Mouse (Mus musculus): ENCODE data around the gene Arhgef16. TPM values are rescaled to one million over a fixed set of nuclear protein-coding genes. Genes with fewer than 3 reads are reported as not detected.
A peak's percentile ranks its signal among the peaks of the same experiment; 100 is the strongest.

Arhgef16 gene
- polyA plus RNA-seq, 1 experiment from 2014 or later, result 4.5 TPM

- H3K4me3 ChIP-seq, result peak overlapping the region; percentile 37
- H3K9ac ChIP-seq, result peak overlapping the region; percentile 22; the same call in 1 of the 2 replicates
- WGBS (ENCODE audit: insufficient replicate concordance), result 7% methylated on average over 16 of the region's 19 CpGs
- no peaks in the 10 kb centered on the region for H3K36me3 ChIP-seq
- peak overlapping the region; percentile 70 for H3K4me2 ChIP-seq
- H3K9me3 ChIP-seq (replicated peaks), result no peaks in the 10 kb centered on the region
- no peak overlapping the region for H3K27ac ChIP-seq
- H3K4me1 ChIP-seq, result peaks cover 23% of the 10 kb centered on the region
- peaks cover 18% of the 10 kb centered on the region; the same call in 1 of the 2 replicates for H3K27me3 ChIP-seq (replicated peaks)
- ATAC-seq, result peak; percentile 81
These were observed 55.1 kb downstream of the Arhgef16 start for GRCm38 (mm10) chr4:154246115-154247040.

GRCm38 (mm10) chr4:154245342-154245741, 56.1 kb downstream of the Arhgef16 start:
- H3K4me1 ChIP-seq, result peaks cover 23% of the 10 kb centered on the region
- H3K4me3 ChIP-seq, result no peak overlapping the region
- H3K27me3 ChIP-seq (replicated peaks), result peaks cover 21% of the 10 kb centered on the region; the same call in 1 of the 2 replicates
- H3K27ac ChIP-seq, result no peak overlapping the region
- H3K9ac ChIP-seq, result no peak overlapping the region
- H3K9me3 ChIP-seq (replicated peaks), result no peaks in the 10 kb centered on the region
- no peaks in the 10 kb centered on the region for H3K36me3 ChIP-seq
- 62% methylated on average over 7 of the region's 7 CpGs for WGBS (ENCODE audit: insufficient replicate concordance)
- H3K4me2 ChIP-seq, result no peak overlapping the region
- ATAC-seq, result no peak

DNA sequence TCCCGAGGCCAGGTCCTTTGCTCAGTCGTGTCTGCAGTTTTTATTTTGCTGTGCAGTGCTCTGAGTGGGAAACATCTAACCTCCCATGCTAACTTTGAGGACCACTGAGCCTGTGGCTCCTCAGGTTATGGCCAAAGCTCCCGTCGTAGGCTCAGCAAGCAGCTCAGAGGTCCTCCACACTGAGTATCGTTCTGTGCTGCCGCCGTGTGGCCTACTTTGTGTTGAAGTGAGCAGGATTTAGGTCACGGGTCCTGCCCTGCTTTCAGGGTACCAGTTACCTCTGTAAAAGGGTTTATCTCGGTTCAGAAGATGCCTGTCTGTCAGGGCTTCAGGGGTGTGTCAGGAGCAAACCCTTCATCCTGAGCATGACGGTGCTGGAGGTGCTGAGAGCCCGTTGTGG, 60.9 kb downstream of the Arhgef16 start:
- H3K4me3 ChIP-seq, result no peak overlapping the region
- H3K27ac ChIP-seq, result no peak overlapping the region
- no peak overlapping the region for H3K4me2 ChIP-seq
- no peaks in the 10 kb centered on the region for H3K9me3 ChIP-seq (replicated peaks)
- no peaks in the 10 kb centered on the region for H3K36me3 ChIP-seq
- peaks cover 45% of the 10 kb centered on the region for H3K27me3 ChIP-seq (replicated peaks)
- 0 out of 2 replicates have a peak, but pooled peaks cover 6% of the 10 kb centered on the region for H3K4me1 ChIP-seq
- H3K9ac ChIP-seq, result no peak overlapping the region
- no peak for ATAC-seq
- 41% methylated on average over 11 of the region's 11 CpGs for WGBS (ENCODE audit: insufficient replicate concordance)

- WGBS (ENCODE audit: insufficient replicate concordance), result 73% methylated on average over 8 of the region's 8 CpGs
These were observed 62.3 kb downstream of the Arhgef16 start for GRCm38 (mm10) chr4:154239199-154239598.

GRCm38 (mm10) chr4:154237306-154237705, 64.2 kb downstream of the Arhgef16 start:
- 10% methylated on average over 9 of the region's 9 CpGs for WGBS (ENCODE audit: insufficient replicate concordance)
- H3K27ac ChIP-seq, result no peak overlapping the region
- H3K4me3 ChIP-seq, result no peak overlapping the region
- H3K36me3 ChIP-seq, result no peaks in the 10 kb centered on the region
- H3K9me3 ChIP-seq (replicated peaks), result no peaks in the 10 kb centered on the region
- H3K27me3 ChIP-seq (replicated peaks), result peaks cover 51% of the 10 kb centered on the region
- H3K9ac ChIP-seq, result no peak overlapping the region
- H3K4me1 ChIP-seq, result 0 out of 2 replicates have a peak, but pooled peaks cover 6% of the 10 kb centered on the region
- ATAC-seq, result no peak
- peak overlapping the region; percentile 28 for H3K4me2 ChIP-seq

More at GRCm38 (mm10) chr4:154239199-154239598, 62.3 kb downstream of the Arhgef16 start:
- no peak overlapping the region for H3K27ac ChIP-seq
- no peak for ATAC-seq
- no peaks in the 10 kb centered on the region for H3K9me3 ChIP-seq (replicated peaks)
- no peak overlapping the region for H3K4me3 ChIP-seq
- H3K9ac ChIP-seq, result no peak overlapping the region
- no peak overlapping the region for H3K4me2 ChIP-seq
- H3K27me3 ChIP-seq (replicated peaks), result peaks cover 48% of the 10 kb centered on the region
- H3K36me3 ChIP-seq, result no peaks in the 10 kb centered on the region
- 0 out of 2 replicates have a peak, but pooled peaks cover 6% of the 10 kb centered on the region for H3K4me1 ChIP-seq

- Histone ChIP-seq H3K27me3 (replicated peaks) (peaks cover 51% of the 10 kb centered on the region), H3K4me2 (no peak overlapping the region), H3K4me3 (no peak overlapping the region), H3K27ac (no peak overlapping the region), H3K4me1 (0 out of 2 replicates have a peak, but pooled peaks cover 6% of the 10 kb centered on the region), H3K9ac (no peak overlapping the region), H3K36me3 (no peaks in the 10 kb centered on the region), H3K9me3 (replicated peaks) (no peaks in the 10 kb centered on the region)
- no peak for ATAC-seq
- 21% methylated on average over 10 of the region's 10 CpGs for WGBS (ENCODE audit: insufficient replicate concordance)
These were observed 64.6 kb downstream of the Arhgef16 start for GRCm38 (mm10) chr4:154236893-154237292.

DNA sequence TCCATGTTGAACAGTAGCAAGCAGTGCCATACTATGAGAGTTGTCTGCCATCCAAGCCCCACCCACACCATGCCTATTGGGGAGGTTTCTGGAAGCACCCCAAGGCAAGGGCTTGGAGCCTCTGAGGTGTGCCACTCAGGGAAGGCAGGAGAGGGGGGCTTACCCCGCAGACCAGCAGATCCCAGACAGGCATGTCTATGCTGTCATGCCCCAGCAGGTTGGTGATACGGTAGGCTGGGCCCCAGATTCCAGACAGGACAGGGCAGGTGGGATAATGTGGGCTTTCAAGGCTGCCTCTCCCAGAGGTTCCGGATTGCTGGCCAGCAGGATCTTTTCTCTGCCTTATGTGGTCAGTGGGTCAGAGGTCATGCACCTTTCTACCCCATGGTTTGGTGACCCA, 65.5 kb downstream of the Arhgef16 start:
- 60% methylated on average over 3 of the region's 3 CpGs for WGBS (ENCODE audit: insufficient replicate concordance)
- no peaks in the 10 kb centered on the region for H3K36me3 ChIP-seq
- no peak overlapping the region for H3K9ac ChIP-seq
- H3K27me3 ChIP-seq (replicated peaks), result peaks cover 46% of the 10 kb centered on the region
- H3K27ac ChIP-seq, result no peak overlapping the region
- no peak overlapping the region for H3K4me3 ChIP-seq
- no peak for ATAC-seq
- no peaks in the 10 kb centered on the region for H3K9me3 ChIP-seq (replicated peaks)
- H3K4me2 ChIP-seq, result no peak overlapping the region
- H3K4me1 ChIP-seq, result 0 out of 2 replicates have a peak, but pooled peaks cover 6% of the 10 kb centered on the region

- 0 out of 2 replicates have a peak, but pooled peaks cover 1% of the 10 kb centered on the region for H3K4me1 ChIP-seq
- H3K4me2 ChIP-seq, result no peak overlapping the region
- no peak overlapping the region for H3K27ac ChIP-seq
- H3K9ac ChIP-seq, result no peak overlapping the region
- no peaks in the 10 kb centered on the region for H3K9me3 ChIP-seq (replicated peaks)
- no peaks in the 10 kb centered on the region for H3K36me3 ChIP-seq
- no peak overlapping the region for H3K4me3 ChIP-seq
- peaks cover 22% of the 10 kb centered on the region for H3K27me3 ChIP-seq (replicated peaks)
- WGBS (ENCODE audit: insufficient replicate concordance), result 50% methylated on average over 4 of the region's 4 CpGs
- no peak for ATAC-seq
These were observed 69.2 kb downstream of the Arhgef16 start for GRCm38 (mm10) chr4:154232295-154232694.

- Histone ChIP-seq H3K27ac (no peak overlapping the region), H3K9ac (no peak overlapping the region), H3K4me1 (no peaks in the 10 kb centered on the region), H3K4me3 (no peak overlapping the region), H3K9me3 (replicated peaks) (no peaks in the 10 kb centered on the region), H3K4me2 (no peak overlapping the region), H3K36me3 (no peaks in the 10 kb centered on the region), H3K27me3 (replicated peaks) (peaks cover 13% of the 10 kb centered on the region)
- ATAC-seq, result no peak
- WGBS (ENCODE audit: insufficient replicate concordance), result 65% methylated on average over 7 of the region's 7 CpGs
These were observed 70.1 kb downstream of the Arhgef16 start for GRCm38 (mm10) chr4:154231380-154231779.

DNA sequence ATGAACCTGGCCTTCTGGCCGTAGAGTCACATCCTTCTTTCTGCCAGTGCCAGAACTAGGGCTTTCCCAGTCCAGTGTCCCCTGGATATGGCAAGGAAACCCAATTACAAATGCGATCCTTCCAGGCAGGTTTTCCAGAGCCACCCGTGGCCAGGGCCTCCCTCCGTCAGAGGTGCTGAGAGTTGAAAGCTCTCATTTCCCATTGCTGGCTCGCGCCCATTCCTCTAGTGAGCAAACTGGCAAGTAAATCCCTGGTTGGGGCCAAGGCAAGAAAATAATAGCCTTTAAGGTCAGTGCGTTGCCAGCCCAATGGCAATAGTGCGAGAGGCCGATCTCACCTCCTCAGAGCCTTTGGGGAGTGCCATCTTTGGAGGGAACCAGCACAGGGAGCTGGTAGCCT, 71.9 kb downstream of the Arhgef16 start:
- H3K4me2 ChIP-seq, result no peak overlapping the region
- H3K36me3 ChIP-seq, result no peaks in the 10 kb centered on the region
- peaks cover 6% of the 10 kb centered on the region; the same call in 1 of the 2 replicates for H3K27me3 ChIP-seq (replicated peaks)
- no peaks in the 10 kb centered on the region for H3K9me3 ChIP-seq (replicated peaks)
- H3K4me3 ChIP-seq, result no peak overlapping the region
- WGBS (ENCODE audit: insufficient replicate concordance), result 78% methylated on average over 9 of the region's 9 CpGs
- H3K9ac ChIP-seq, result no peak overlapping the region
- H3K4me1 ChIP-seq, result no peaks in the 10 kb centered on the region
- no peak for ATAC-seq
- H3K27ac ChIP-seq, result no peak overlapping the region
